Mouse (Mus musculus) midbrain, embryonic 10.5 days (tissue): ENCODE data around the gene Tmem185b. TPM values are rescaled to one million over a fixed set of nuclear protein-coding genes. Genes with fewer than 3 reads are reported as not detected.

Experiments
- DNase-seq: peaks from one replicate; pipeline ENCODE4 v3.0.0-alpha.2; 2017; ENCODE audit warnings: low spot score
- H3K27ac ChIP-seq: fragments of 300-500 bp; sonication (generic); replicated peaks from 2 replicates; pipeline ENCODE4 v1.5.1; 2016; ENCODE audit warnings: mild to moderate bottlenecking
- H3K27me3 ChIP-seq: fragments of 300-500 bp; sonication (generic); 2 replicates; pipeline ENCODE4 v1.6.1; 2016; ENCODE audit warnings: low read depth, mild to moderate bottlenecking; ENCODE audit not compliant: poor library complexity, severe bottlenecking
- H3K36me3 ChIP-seq: fragments of 300-500 bp; sonication (generic); 2 replicates; pipeline ENCODE4 v1.6.1; 2016; ENCODE audit warnings: mild to moderate bottlenecking, moderate library complexity
- H3K4me1 ChIP-seq: fragments of 300-500 bp; sonication (generic); 2 replicates; pipeline ENCODE4 v1.6.1; 2016
- H3K4me3 ChIP-seq: fragments of 300-500 bp; sonication (generic); 2 replicates; pipeline ENCODE4 v1.5.1; 2016; ENCODE audit warnings: mild to moderate bottlenecking, moderate library complexity
- H3K9me3 ChIP-seq: fragments of 300-500 bp; sonication (generic); replicated peaks from 2 replicates; pipeline ENCODE4 v1.6.1; 2016; ENCODE audit warnings: mild to moderate bottlenecking
- WGBS: fragments of 180-500 bp; shearing (Covaris S2); methylation state at CpG from one replicate; pipeline ENCODE4 v1.1.7; 2016; 5-methylcytosine and 5-hydroxymethylcytosine counted together
- polyA plus RNA-seq: library from polyadenylated mRNA; unstranded; fragments of >200 nt; fragmentation: Nextera tagmentation; extraction: Ambion mirVana; gene quantifications from 2 replicates; pipeline ENCODE4 v1.2.1, GENCODE M21; 2016

Tmem185b gene
- 21.7 and 24.1 TPM in 2 replicates for polyA plus RNA-seq

GRCm38 (mm10) chr1:119525689-119526591, at the start of gene Tmem185b:
Gene Tmem185b (plus strand): TSS chr1:119526160.
- Histone ChIP-seq H3K27me3 (peaks cover 5% of the 10 kb centered on the region; the same call in 1 of the 2 replicates), H3K4me1 (peaks cover 33% of the 10 kb centered on the region), H3K4me3 (peak within 1 kb of the TSS; percentile 76), H3K9me3 (peaks cover 30% of the 10 kb centered on the region), H3K36me3 (peaks cover 45% of the 10 kb centered on the region), H3K27ac (peak within 1 kb of the TSS; percentile 95)
- 2% methylated on average over 79 of the region's 82 CpGs for WGBS
- peak; percentile 94 for DNase-seq

DNA sequence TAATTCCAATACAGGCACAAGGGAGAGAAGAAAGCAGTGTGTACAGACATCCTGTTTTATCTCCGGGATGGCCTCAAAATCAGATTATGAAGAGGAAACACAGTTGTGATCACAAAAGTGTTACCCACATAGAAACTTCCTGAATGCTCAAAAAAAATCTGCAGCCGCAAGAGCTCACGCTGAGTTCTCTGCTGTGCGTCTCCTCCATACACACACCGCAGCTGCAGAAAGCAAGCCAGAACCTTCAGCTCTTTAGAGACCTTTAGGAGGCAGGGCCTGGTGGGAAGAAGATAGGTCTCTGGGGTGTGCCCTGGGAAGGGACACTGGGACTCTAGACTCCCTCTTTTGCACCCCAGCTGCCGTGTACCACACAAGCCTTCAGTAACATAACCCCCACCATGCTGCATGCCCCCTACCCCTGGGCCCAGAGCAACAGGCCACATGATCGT, 49.0 kb upstream of the Tmem185b start:
- Histone ChIP-seq H3K4me3 (no peak overlapping the region), H3K27ac (no peak overlapping the region), H3K9me3 (no peaks in the 10 kb centered on the region), H3K4me1 (peaks cover 10% of the 10 kb centered on the region), H3K27me3 (no peaks in the 10 kb centered on the region), H3K36me3 (peaks cover 17% of the 10 kb centered on the region)
- DNase-seq, result no peak
- 83% methylated on average over 7 of the region's 7 CpGs for WGBS

DNA sequence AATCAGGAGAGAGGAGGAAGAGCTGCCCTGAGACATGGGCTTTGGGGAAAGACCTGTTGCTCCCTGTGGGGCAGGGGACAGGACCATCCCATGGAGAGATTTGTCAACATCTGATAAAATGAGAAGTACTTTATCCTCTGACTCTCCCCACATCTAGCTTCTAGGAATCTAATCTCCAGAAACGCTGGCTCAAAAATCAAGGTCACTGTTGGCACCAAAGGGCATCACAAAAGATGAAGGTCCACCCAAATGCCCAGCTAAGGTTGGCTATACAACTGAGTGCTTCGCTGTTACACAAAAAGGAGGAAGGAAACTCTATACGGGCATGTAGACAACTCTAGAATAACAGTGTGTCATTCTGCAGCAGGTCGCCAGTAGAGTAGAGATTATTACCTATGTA, 46.3 kb upstream of the Tmem185b start:
- Histone ChIP-seq H3K9me3 (no peaks in the 10 kb centered on the region), H3K27ac (no peak overlapping the region), H3K36me3 (peaks cover 16% of the 10 kb centered on the region), H3K4me3 (no peak overlapping the region), H3K4me1 (no peaks in the 10 kb centered on the region), H3K27me3 (no peaks in the 10 kb centered on the region)
- DNase-seq, result no peak
- WGBS, result 87% methylated on average over 4 of the region's 4 CpGs

- 93% methylated on average over 8 of the region's 8 CpGs for WGBS
These were observed 45.3 kb upstream of the Tmem185b start for GRCm38 (mm10) chr1:119480678-119481077.

GRCm38 (mm10) chr1:119481205-119481932, 44.6 kb upstream of the Tmem185b start:
- Histone ChIP-seq H3K4me1 (no peaks in the 10 kb centered on the region), H3K36me3 (peaks cover 10% of the 10 kb centered on the region; the same call in 1 of the 2 replicates), H3K4me3 (no peak overlapping the region), H3K9me3 (no peaks in the 10 kb centered on the region), H3K27ac (no peak overlapping the region), H3K27me3 (no peaks in the 10 kb centered on the region)
- WGBS, result 91% methylated on average over 7 of the region's 7 CpGs
- no peak for DNase-seq

More at GRCm38 (mm10) chr1:119480678-119481077, 45.3 kb upstream of the Tmem185b start:
- Histone ChIP-seq H3K4me1 (no peaks in the 10 kb centered on the region), H3K27ac (no peak overlapping the region), H3K4me3 (no peak overlapping the region), H3K27me3 (no peaks in the 10 kb centered on the region), H3K36me3 (peaks cover 13% of the 10 kb centered on the region; the same call in 1 of the 2 replicates), H3K9me3 (no peaks in the 10 kb centered on the region)
- no peak for DNase-seq

DNA sequence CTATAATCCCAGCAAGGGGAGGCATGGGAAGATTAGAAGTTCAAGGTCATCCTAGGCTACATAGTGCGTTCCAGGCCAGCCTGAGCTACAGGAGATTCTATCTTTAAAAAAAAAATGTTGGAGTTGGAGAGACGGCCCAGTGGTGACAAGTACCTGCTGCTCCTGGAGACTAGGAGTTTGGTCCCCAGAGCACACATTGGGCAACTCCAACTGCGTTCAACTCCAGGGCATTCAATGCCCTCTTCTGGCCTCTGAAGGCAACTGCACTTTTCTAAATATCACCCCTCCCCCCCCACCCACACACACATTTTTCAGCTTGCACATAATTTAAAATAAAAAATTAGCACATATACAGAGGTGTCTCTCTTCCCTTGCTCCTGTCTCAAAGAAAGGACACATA, 43.1 kb upstream of the Tmem185b start:
- H3K4me3 ChIP-seq, result no peak overlapping the region
- peaks cover 10% of the 10 kb centered on the region; the same call in 1 of the 2 replicates for H3K36me3 ChIP-seq
- H3K9me3 ChIP-seq, result no peaks in the 10 kb centered on the region
- no peaks in the 10 kb centered on the region for H3K27me3 ChIP-seq
- H3K4me1 ChIP-seq, result peaks cover 3% of the 10 kb centered on the region; the same call in 1 of the 2 replicates
- DNase-seq, result no peak
- 62% methylated on average over 3 of the region's 3 CpGs for WGBS
- H3K27ac ChIP-seq, result no peak overlapping the region

DNA sequence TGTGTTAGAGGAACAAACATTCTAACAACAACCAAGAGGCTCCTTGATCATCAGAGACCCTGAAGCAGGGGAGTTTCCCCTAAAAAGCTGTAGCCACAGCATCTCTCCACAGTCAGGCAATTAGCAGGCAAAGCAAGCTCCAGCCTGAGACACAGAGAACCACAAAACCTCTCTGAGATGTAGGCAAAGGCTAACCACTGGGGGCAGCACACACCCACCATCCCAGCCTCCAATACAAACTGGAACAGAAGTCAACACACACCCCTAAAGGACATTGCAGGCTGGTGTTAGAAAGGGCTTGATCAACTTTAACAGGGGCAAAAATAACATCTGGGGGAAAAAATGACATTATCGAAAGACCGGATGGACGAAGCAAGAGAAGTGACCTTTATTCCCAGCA, 41.5 kb upstream of the Tmem185b start:
- DNase-seq, result peak; percentile 24
- H3K4me1 ChIP-seq, result peaks cover 9% of the 10 kb centered on the region; the same call in 1 of the 2 replicates
- WGBS, result 67% methylated on average over 3 of the region's 3 CpGs
- no peak overlapping the region for H3K27ac ChIP-seq
- H3K27me3 ChIP-seq, result no peaks in the 10 kb centered on the region
- H3K36me3 ChIP-seq, result peaks cover 10% of the 10 kb centered on the region; the same call in 1 of the 2 replicates
- H3K9me3 ChIP-seq, result no peaks in the 10 kb centered on the region
- H3K4me3 ChIP-seq, result no peak overlapping the region

GRCm38 (mm10) chr1:119485825-119486224, 40.1 kb upstream of the Tmem185b start:
- Histone ChIP-seq H3K9me3 (no peaks in the 10 kb centered on the region), H3K4me3 (no peak overlapping the region), H3K27me3 (no peaks in the 10 kb centered on the region), H3K27ac (no peak overlapping the region), H3K4me1 (peaks cover 9% of the 10 kb centered on the region; the same call in 1 of the 2 replicates), H3K36me3 (peaks cover 10% of the 10 kb centered on the region; the same call in 1 of the 2 replicates)
- no peak for DNase-seq
- WGBS, result 8% methylated on average over 2 of the region's 2 CpGs

DNA sequence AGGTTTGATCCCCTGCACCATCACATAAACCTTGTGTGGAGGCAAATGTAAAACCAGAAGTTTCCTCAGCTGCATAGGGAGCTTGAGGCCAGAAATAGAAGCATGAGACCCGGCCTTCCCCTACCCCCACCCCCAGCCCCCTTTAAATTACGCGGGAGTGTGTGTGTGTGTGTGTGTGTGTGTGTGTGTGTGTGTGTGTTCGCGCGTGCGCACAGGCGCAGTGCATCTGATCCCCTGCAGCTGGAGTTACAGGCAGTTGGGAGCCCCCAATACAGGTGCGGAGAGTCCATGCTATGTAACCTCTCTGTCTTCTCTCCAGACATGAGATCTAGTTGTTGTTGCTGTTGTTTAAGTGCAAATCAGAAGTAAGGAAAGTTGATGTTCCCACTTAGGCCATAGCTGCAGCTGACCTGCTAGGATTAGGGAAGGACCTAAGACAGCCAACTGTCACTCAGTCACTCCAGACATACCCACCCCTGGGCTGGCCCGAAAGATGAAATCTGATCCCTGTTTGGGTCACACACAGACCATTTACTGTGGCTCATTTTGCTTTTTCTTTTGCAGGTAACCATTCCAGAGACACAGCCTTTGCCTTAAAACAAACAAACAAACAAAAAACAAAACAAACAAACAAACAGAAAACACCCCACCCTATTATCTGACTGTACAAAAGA, 37.9 kb upstream of the Tmem185b start:
- Histone ChIP-seq H3K36me3 (no peaks in the 10 kb centered on the region), H3K4me3 (no peak overlapping the region), H3K27ac (no peak overlapping the region), H3K9me3 (no peaks in the 10 kb centered on the region), H3K4me1 (peaks cover 13% of the 10 kb centered on the region), H3K27me3 (no peaks in the 10 kb centered on the region)
- WGBS, result 64% methylated on average over 10 of the region's 10 CpGs
- DNase-seq, result no peak

GRCm38 (mm10) chr1:119490765-119491164, 35.2 kb upstream of the Tmem185b start:
- 75% methylated on average over 7 of the region's 7 CpGs for WGBS

DNA sequence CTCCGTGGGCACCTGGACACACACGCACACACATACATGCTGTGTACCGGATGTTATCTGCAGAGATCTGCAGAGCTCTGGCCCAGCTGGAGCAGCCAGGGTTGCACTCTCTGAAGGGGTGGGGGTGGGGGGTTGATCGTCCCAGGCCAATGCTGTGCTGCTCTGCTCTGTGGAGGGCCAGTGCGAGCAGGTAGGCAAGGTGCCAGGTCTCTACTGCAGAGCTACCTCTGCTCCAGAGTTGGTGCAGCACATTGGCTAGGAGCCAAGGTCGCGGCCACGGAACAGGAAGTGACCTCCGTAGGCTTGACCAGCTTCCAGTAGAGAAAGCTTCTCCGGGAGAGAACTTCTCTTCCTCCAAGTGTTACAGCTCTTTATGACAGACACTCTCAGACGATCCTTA, 33.9 kb upstream of the Tmem185b start:
- Histone ChIP-seq H3K4me3 (no peak overlapping the region), H3K36me3 (no peaks in the 10 kb centered on the region), H3K9me3 (no peaks in the 10 kb centered on the region), H3K27ac (no peak overlapping the region), H3K27me3 (no peaks in the 10 kb centered on the region), H3K4me1 (peaks cover 13% of the 10 kb centered on the region)
- DNase-seq, result no peak
- WGBS, result 62% methylated on average over 11 of the region's 11 CpGs

More at GRCm38 (mm10) chr1:119490765-119491164, 35.2 kb upstream of the Tmem185b start:
- no peaks in the 10 kb centered on the region for H3K27me3 ChIP-seq
- no peak overlapping the region for H3K4me3 ChIP-seq
- H3K9me3 ChIP-seq, result no peaks in the 10 kb centered on the region
- H3K36me3 ChIP-seq, result no peaks in the 10 kb centered on the region
- DNase-seq, result no peak
- H3K27ac ChIP-seq, result no peak overlapping the region
- H3K4me1 ChIP-seq, result peaks cover 13% of the 10 kb centered on the region

GRCm38 (mm10) chr1:119492505-119492904, 33.5 kb upstream of the Tmem185b start:
- WGBS, result 80% methylated on average over 1 of the region's 1 CpGs

More at GRCm38 (mm10) chr1:119492505-119492904, 33.5 kb upstream of the Tmem185b start:
- H3K9me3 ChIP-seq, result no peaks in the 10 kb centered on the region
- H3K4me1 ChIP-seq, result peaks cover 13% of the 10 kb centered on the region
- H3K4me3 ChIP-seq, result no peak overlapping the region
- no peak for DNase-seq
- H3K36me3 ChIP-seq, result no peaks in the 10 kb centered on the region
- H3K27ac ChIP-seq, result no peak overlapping the region
- no peaks in the 10 kb centered on the region for H3K27me3 ChIP-seq
